Mouse (Mus musculus) lung, embryonic 14.5 days (tissue): Measurements from ENCODE around the gene Nrf1. TPM values are rescaled to one million over a fixed set of nuclear protein-coding genes. Genes with fewer than 3 reads are reported as not detected.

Source experiments
- ATAC-seq: fragments of 200-750 bp; cut with Nextera tagmentation; 2 replicates; pipeline ENCODE4 v1.8.0; 2017; ENCODE audit warnings: mild to moderate bottlenecking, moderate TSS enrichment, moderate library complexity; ENCODE audit not compliant: insufficient read depth
- DNase-seq: peaks from one replicate; pipeline ENCODE4 v3.0.0-alpha.2; 2015
- H3K27ac ChIP-seq: fragments of 300-500 bp; sonication (generic); 2 replicates; pipeline ENCODE4 v1.5.1; 2014; ENCODE audit warnings: low read depth, mild to moderate bottlenecking, moderate library complexity
- H3K27me3 ChIP-seq: fragments of 300-500 bp; sonication (generic); 2 replicates; pipeline ENCODE4 v1.6.1; 2014; ENCODE audit warnings: low read length, control low read depth; ENCODE audit not compliant: insufficient read depth
- H3K36me3 ChIP-seq: fragments of 300-500 bp; sonication (generic); 2 replicates; pipeline ENCODE4 v1.6.1; 2014; ENCODE audit warnings: control low read depth; ENCODE audit not compliant: insufficient read depth
- H3K4me1 ChIP-seq: fragments of 300-500 bp; sonication (generic); 2 replicates; pipeline ENCODE4 v1.6.1; 2014; ENCODE audit warnings: antibody characterized with exemption, control low read depth; ENCODE audit not compliant: insufficient read depth
- H3K4me2 ChIP-seq: fragments of 300-500 bp; sonication (generic); 2 replicates; pipeline ENCODE4 v1.6.1; 2014; ENCODE audit warnings: mild to moderate bottlenecking
- H3K4me3 ChIP-seq: fragments of 300-500 bp; sonication (generic); 2 replicates; pipeline ENCODE4 v1.5.1; 2014; ENCODE audit warnings: low read depth, low read length
- H3K9ac ChIP-seq: fragments of 300-500 bp; sonication (generic); 2 replicates; pipeline ENCODE4 v1.6.1; 2014
- H3K9me3 ChIP-seq: fragments of 300-500 bp; sonication (generic); 2 replicates; pipeline ENCODE4 v1.6.1; 2016; ENCODE audit warnings: low read depth, low read length, control low read depth
- CTCF ChIP-seq: IDR thresholded peaks from 2 replicates; pipeline ENCODE4 v1.5.1; 2016; ENCODE audit warnings: antibody characterized with exemption, low read depth
- WGBS: fragments of 180-500 bp; shearing (Covaris S2); extraction: QIAGEN DNeasy Blood & Tissue Kit; methylation state at CpG from one replicate; pipeline ENCODE4 v1.1.7; 2014; 5-methylcytosine and 5-hydroxymethylcytosine counted together
- microRNA counts: library from miRNA; unstranded; fragments of <30 nt; microRNA quantifications from one replicate; lab custom pipeline; 2016
- microRNA-seq: library from miRNA; unstranded; fragments of <30 nt; microRNA quantifications from one replicate; pipeline ENCODE4, GENCODE M21; 2016; ENCODE audit warnings: borderline number of aligned reads
- polyA plus RNA-seq: library from polyadenylated mRNA; unstranded; fragments of >200 nt; fragmentation: Nextera tagmentation; extraction: Ambion mirVana; gene quantifications from 2 replicates; pipeline ENCODE4 v1.2.1, GENCODE M21; 2014

Nrf1 gene
- polyA plus RNA-seq, 1 experiment from 2014 or later: 78.0 TPM

GRCm38 (mm10) chr6:30178023-30178639 is 130.3 kb downstream of the Nrf1 start:
- ATAC-seq (no peak), DNase-seq (no peak)
- no peaks in the 10 kb centered on the region for H3K9me3 ChIP-seq
- H3K4me1 ChIP-seq: peaks cover 5% of the 10 kb centered on the region; the same call in 1 of the 2 replicates
- H3K27ac ChIP-seq: no peak overlapping the region
- 2% methylated on average over 27 of the region's 27 CpGs for WGBS
- peaks cover 86% of the 10 kb centered on the region for H3K27me3 ChIP-seq
- H3K4me2 ChIP-seq: no peak overlapping the region
- H3K4me3 ChIP-seq: no peak overlapping the region
- no peaks in the 10 kb centered on the region for H3K36me3 ChIP-seq
- H3K9ac ChIP-seq: no peak overlapping the region
- no peak for TF ChIP-seq CTCF

GRCm38 (mm10) chr6:30179046-30179445 is 131.3 kb downstream of the Nrf1 start:
- Histone ChIP-seq H3K9ac (no peak overlapping the region), H3K4me3 (no peak overlapping the region), H3K4me2 (no peak overlapping the region), H3K27ac (no peak overlapping the region), H3K4me1 (peaks cover 5% of the 10 kb centered on the region; the same call in 1 of the 2 replicates), H3K36me3 (no peaks in the 10 kb centered on the region), H3K9me3 (no peaks in the 10 kb centered on the region), H3K27me3 (peaks cover 77% of the 10 kb centered on the region)
- no peak for ATAC-seq
- DNase-seq: no peak
- TF ChIP-seq CTCF: no peak
- 17% methylated on average over 11 of the region's 11 CpGs for WGBS

GRCm38 (mm10) chr6:30180321-30180720 is 132.5 kb downstream of the Nrf1 start:
- H3K27ac ChIP-seq: no peak overlapping the region
- no peak for DNase-seq
- no peaks in the 10 kb centered on the region for H3K9me3 ChIP-seq
- H3K4me3 ChIP-seq: no peak overlapping the region
- peaks cover 64% of the 10 kb centered on the region for H3K27me3 ChIP-seq
- ATAC-seq: no peak
- peaks cover 5% of the 10 kb centered on the region; the same call in 1 of the 2 replicates for H3K4me1 ChIP-seq
- no peak overlapping the region for H3K4me2 ChIP-seq
- H3K36me3 ChIP-seq: no peaks in the 10 kb centered on the region
- TF ChIP-seq CTCF: no peak
- WGBS: 22% methylated on average over 2 of the region's 2 CpGs
- H3K9ac ChIP-seq: no peak overlapping the region

- Histone ChIP-seq H3K9me3 (no peaks in the 10 kb centered on the region), H3K36me3 (no peaks in the 10 kb centered on the region), H3K9ac (no peak overlapping the region), H3K27me3 (peaks cover 47% of the 10 kb centered on the region), H3K27ac (no peak overlapping the region), H3K4me3 (no peak overlapping the region), H3K4me2 (no peak overlapping the region), H3K4me1 (no peaks in the 10 kb centered on the region)
- 33% methylated on average over 6 of the region's 6 CpGs for WGBS
- DNase-seq (peak; percentile 77), ATAC-seq (peak; percentile 62; the same call in 1 of the 2 replicates)
- no peak for TF ChIP-seq CTCF
Observed at GRCm38 (mm10) chr6:30182038-30182437, 134.2 kb downstream of the Nrf1 start.

GRCm38 (mm10) chr6:30183624-30184023 is 135.8 kb downstream of the Nrf1 start:
- no peaks in the 10 kb centered on the region for H3K36me3 ChIP-seq
- H3K9ac ChIP-seq: no peak overlapping the region
- no peak for TF ChIP-seq CTCF
- no peak overlapping the region for H3K4me2 ChIP-seq
- no peak overlapping the region for H3K4me3 ChIP-seq
- ATAC-seq: no peak
- DNase-seq: no peak
- H3K27ac ChIP-seq: no peak overlapping the region
- H3K4me1 ChIP-seq: no peaks in the 10 kb centered on the region
- H3K27me3 ChIP-seq: peaks cover 31% of the 10 kb centered on the region
- WGBS: 61% methylated on average over 4 of the region's 4 CpGs
- no peaks in the 10 kb centered on the region for H3K9me3 ChIP-seq

GRCm38 (mm10) chr6:30195656-30196055 is 147.9 kb downstream of the Nrf1 start:
- WGBS: 77% methylated on average over 11 of the region's 11 CpGs
- Histone ChIP-seq H3K9ac (no peak overlapping the region), H3K9me3 (no peaks in the 10 kb centered on the region), H3K4me2 (no peak overlapping the region), H3K4me1 (no peaks in the 10 kb centered on the region), H3K4me3 (no peak overlapping the region), H3K27ac (no peak overlapping the region), H3K36me3 (no peaks in the 10 kb centered on the region), H3K27me3 (no peaks in the 10 kb centered on the region)
- no peak for ATAC-seq
- no peak for DNase-seq
- no peak for TF ChIP-seq CTCF

GRCm38 (mm10) chr6:30196143-30196542 is 148.4 kb downstream of the Nrf1 start:
- no peak for DNase-seq
- H3K9me3 ChIP-seq: no peaks in the 10 kb centered on the region
- no peak overlapping the region for H3K9ac ChIP-seq
- no peak for ATAC-seq
- H3K4me1 ChIP-seq: no peaks in the 10 kb centered on the region
- H3K4me3 ChIP-seq: no peak overlapping the region
- WGBS: 72% methylated on average over 8 of the region's 8 CpGs
- no peak overlapping the region for H3K27ac ChIP-seq
- H3K4me2 ChIP-seq: no peak overlapping the region
- no peaks in the 10 kb centered on the region for H3K36me3 ChIP-seq
- no peaks in the 10 kb centered on the region for H3K27me3 ChIP-seq
- TF ChIP-seq CTCF: no peak

MicroRNAs encoded within 50 kb of the gene (microRNA counts, 519-probe panel; counts per million panel counts)
- microRNA mmu-miR-182 (lab: Ali Mortazavi, UCI) (2,346 counts per million, percentile 38 among the panel's probes with 10 or more counts), microRNA mmu-miR-183 (lab: Ali Mortazavi, UCI) (3,420 counts per million, percentile 70 among the panel's probes with 10 or more counts), microRNA mmu-miR-96 (lab: Ali Mortazavi, UCI) (4,014 counts per million, percentile 83 among the panel's probes with 10 or more counts)

Small RNA genes within 50 kb of the gene (microRNA-seq; reads per million reads assigned to microRNA genes)
- gene Mir182 (6,169 reads per million, percentile 90 among the genes with 10 or more reads in this experiment), gene Mir183 (3,511 reads per million, percentile 85 among the genes with 10 or more reads in this experiment), gene Mir96 (1,763 reads per million, percentile 78 among the genes with 10 or more reads in this experiment)

Other genes starting within 250 kb of the Nrf1 start
- 0.33 and 0.84 TPM in 2 replicates for gene Strip2, start 131.0 kb upstream of the Nrf1 start, polyA plus RNA-seq